Mouse (Mus musculus): ENCODE measurements at regions not wholly inside any gene's neighbourhood (a gene's known extent, or its start where the extent isn't known, plus 50 kb on each side); places are given as distances from the start of the nearest gene placed in this dataset.

- DNase-seq (ENCODE audit: low spot score) = peak; percentile 17
These were observed 244.0 kb upstream of the Gnaz start for GRCm38 (mm10) chr10:74722971-74723370.

- DNase-seq (ENCODE audit: low spot score) = no peak
These were observed 217.5 kb upstream of the Gnaz start for GRCm38 (mm10) chr10:74749446-74749845.

- no peak for DNase-seq (ENCODE audit: low spot score)
These were observed 216.1 kb upstream of the Gnaz start for GRCm38 (mm10) chr10:74750879-74751278.

GRCm38 (mm10) chr10:74760734-74761133 lies 206.2 kb upstream of the Gnaz start:
- DNase-seq (ENCODE audit: low spot score) = no peak

- no peak for DNase-seq (ENCODE audit: low spot score)
These were observed 177.7 kb upstream of the Gnaz start for GRCm38 (mm10) chr10:74789245-74789644.

GRCm38 (mm10) chr10:74789987-74790386 lies 177.0 kb upstream of the Gnaz start:
- DNase-seq (ENCODE audit: low spot score) = no peak

- DNase-seq (ENCODE audit: low spot score) = no peak
These were observed 143.6 kb upstream of the Gnaz start for GRCm38 (mm10) chr10:74823395-74823794.

GRCm38 (mm10) chr10:74834359-74834758 lies 132.6 kb upstream of the Gnaz start:
- DNase-seq (ENCODE audit: low spot score) = no peak

- DNase-seq (ENCODE audit: low spot score) = peak; percentile 48
These were observed 118.6 kb upstream of the Gnaz start for GRCm38 (mm10) chr10:74848372-74848771.

- DNase-seq (ENCODE audit: low spot score) = no peak
These were observed 111.8 kb upstream of the Gnaz start for GRCm38 (mm10) chr10:74854991-74855664.

Data from testis, postnatal 14 days (tissue).